Mouse (Mus musculus) stomach, postnatal 0 days (tissue): ENCODE results near the gene Shkbp1.

Experiments used
- CTCF ChIP-seq: IDR thresholded peaks from 2 replicates; pipeline ENCODE4 v1.5.1; 2016; ENCODE audit warnings: antibody characterized with exemption, low read depth, mild to moderate bottlenecking, moderate library complexity
- EP300 ChIP-seq: optimal IDR thresholded peaks from 2 replicates; pipeline ENCODE3; 2016; ENCODE audit warnings: antibody characterized with exemption

GRCm38 (mm10) chr7:27314393-27314792, 41.4 kb downstream of the Shkbp1 start:
- peak; percentile 52 for TF ChIP-seq CTCF
- TF ChIP-seq EP300, result no peak
